Mouse (Mus musculus): ENCODE measurements around the gene RPS10-NUDT3. TPM values are rescaled to one million over a fixed set of nuclear protein-coding genes. Genes with fewer than 3 reads are reported as not detected.

Gene RPS10-NUDT3
- not detected in 2 replicates for polyA plus RNA-seq (2012; rRNA removed)

DNA sequence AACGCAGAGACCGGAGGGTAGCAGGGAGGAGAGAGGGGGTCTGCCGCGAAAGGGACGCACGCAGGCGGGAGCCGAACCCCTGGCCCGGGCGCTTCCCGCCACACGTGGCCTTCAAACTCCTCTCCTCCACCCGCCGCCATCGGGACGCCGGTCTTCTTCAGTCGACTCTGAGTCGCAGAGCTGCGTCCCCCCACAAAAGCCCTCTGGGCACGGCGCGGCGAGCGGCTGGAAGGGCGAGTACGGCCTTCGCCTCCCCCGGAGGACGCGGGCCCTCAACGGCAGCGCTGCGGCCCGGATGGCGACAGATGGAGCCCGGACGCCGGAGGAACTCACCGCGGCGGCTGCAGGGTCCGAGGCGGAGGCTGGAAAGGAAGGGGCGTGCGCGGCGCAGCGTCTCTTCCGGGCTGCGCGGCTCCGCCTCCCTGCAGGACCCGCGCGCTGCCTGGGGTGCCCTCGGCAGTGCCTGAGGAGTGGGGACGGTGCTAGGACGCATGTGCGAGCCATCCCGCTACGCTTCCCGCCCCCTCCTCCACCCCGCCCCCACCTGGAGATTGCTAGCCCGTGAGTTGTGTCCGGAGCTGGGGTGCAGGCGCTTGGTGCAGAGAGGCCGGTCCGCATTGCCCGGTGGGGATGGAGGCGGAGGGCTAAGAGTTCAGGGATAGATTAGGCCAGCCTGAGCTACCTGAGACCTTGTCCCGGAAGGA, at the start of gene RPS10-NUDT3:
Gene RPS10-NUDT3, minus strand, starts transcription at position 352 of the 704 bp plus-strand sequence.

DNA sequence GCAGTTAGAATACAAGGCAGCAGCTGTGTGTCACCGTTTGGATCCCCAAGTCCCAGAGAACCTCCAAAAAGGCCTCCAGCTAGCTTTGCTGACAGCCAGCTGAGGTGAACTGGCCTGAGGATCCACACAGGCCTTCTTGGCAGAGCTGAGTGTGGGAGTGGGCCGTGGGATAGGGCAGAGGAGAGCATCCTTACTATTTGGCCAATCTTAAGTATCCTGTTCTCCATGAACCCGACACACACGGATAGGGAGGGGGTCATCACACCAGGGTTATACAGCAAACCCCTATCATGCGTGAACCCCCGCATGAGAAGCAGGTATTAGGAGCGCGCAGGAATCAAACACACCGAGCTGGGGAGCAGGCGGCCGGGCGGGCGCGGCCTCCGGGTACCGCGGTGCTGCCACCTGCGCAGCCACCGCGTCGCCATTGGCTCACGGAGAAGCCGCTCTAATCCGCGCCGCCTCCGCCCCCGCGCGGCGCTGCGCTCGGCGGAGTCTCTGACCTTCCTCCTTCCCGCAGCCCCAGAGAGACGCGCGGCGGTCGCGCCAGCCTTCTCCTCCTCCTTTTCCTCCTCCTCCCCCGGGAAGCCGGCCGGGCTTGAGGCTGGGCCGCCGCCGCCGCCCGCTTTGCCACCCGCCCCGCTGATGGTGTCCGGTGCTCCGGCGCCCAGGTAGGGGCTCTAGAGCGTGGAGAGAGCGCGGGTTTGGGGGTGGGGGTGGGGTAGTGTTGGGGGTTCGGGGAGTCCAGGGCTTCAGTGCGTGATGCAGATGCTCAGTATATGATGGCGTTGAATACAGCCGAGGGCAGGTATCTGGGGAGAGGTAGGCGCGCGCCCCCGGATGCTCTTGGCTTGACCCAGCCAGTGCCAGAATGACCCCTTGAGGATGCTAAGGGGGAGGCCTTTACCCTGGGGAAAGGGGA, 20.3 kb upstream of the RPS10-NUDT3 start, which contains the start of gene Pacsin1:
Gene Pacsin1, plus strand, starts transcription at position 421 of the 922 bp plus-strand sequence.

DNA sequence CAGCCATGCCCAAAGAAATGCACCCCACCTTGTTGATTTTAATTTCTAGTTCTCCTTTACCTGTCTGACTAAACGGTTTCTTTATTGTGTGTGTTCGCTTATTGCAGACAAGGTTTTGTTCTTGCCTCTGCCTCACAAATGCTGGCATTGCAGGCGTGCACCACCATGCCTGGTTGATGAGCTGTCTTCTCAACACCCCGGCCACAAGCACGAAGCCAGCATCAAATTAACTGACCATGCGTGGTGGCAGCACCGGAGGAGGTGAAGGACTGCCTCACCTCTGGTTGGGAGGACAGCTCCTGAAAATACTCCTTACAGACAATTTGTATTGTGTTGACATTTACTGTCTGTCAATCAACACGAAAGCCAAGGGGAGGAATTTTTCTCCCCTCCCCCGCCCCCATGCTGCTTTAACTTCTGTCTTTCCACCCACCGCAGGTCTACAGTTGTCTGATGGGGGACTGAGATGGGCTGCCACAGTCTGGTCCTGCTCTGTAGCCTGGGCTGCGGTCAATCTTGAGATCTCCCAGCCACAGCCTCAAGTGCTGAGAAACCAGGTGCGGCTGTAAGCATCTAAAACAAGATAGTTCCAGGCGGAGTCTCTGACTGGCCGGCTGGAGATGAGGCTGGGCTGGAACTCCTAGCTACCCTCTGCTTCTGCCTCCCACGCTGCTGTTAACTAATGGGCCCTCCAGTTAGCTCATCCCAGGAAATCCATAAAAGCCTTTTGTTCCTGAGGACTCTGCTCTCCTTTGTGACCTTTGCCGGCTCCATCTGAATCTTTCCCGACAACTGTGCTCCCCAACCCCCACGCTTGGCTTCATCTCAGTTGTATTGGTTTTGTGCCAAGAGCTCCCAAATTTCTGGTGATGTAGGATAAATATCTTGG, 1.4 kb upstream of the RPS10-NUDT3 start, which contains the start of gene Rps10:
Gene Rps10, minus strand, starts transcription at position 538 of the 889 bp plus-strand sequence.

DNA sequence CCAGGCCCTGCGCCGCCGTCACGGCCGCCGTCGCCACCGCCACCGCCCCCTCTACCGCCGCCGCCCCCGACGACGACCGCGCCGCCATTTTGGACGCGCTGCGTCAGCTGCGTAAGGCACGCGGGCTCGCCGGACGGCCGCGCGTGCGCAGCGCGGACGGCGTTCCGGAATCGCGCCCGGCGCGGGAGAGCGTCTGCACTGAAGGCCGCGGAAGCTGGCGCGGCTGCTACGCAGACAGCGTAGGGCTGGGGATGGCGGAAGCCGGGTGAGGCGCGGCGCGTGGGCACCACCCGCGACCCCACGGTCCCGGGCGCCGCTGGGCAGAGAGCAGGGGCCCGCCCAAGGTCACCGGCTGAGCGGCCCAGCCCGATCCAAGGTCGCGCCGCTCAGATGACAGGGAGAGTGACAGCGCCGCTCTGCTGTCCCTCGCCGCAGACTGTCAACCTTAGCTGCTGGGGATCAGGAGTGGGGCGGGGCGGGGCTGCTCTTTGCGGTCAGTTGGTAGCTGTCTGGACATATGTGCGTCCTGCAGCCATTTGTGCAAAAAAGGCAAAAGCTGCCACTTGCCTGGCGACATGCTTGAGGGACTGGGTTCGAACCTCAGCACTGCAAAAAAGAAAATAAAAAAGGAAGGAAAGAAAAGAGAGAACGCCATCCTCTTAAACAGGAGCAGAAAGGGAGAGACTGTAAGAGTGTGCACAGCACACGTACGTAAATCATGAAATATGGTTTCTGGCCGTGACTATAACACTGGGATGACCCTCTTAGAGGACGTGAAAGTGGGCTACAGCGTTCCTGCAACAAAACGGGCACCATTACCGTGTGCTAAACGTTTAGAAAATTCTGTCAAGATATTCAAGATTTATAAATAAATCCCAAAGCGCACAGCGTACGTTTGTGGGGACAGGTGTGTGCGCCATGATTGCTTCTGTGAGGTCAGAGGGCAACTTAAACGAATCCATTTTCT, 11.4 kb downstream of the RPS10-NUDT3 start, which contains the start of gene Nudt3:
Gene Nudt3, minus strand, starts transcription at position 136 of the 967 bp plus-strand sequence.

DNA sequence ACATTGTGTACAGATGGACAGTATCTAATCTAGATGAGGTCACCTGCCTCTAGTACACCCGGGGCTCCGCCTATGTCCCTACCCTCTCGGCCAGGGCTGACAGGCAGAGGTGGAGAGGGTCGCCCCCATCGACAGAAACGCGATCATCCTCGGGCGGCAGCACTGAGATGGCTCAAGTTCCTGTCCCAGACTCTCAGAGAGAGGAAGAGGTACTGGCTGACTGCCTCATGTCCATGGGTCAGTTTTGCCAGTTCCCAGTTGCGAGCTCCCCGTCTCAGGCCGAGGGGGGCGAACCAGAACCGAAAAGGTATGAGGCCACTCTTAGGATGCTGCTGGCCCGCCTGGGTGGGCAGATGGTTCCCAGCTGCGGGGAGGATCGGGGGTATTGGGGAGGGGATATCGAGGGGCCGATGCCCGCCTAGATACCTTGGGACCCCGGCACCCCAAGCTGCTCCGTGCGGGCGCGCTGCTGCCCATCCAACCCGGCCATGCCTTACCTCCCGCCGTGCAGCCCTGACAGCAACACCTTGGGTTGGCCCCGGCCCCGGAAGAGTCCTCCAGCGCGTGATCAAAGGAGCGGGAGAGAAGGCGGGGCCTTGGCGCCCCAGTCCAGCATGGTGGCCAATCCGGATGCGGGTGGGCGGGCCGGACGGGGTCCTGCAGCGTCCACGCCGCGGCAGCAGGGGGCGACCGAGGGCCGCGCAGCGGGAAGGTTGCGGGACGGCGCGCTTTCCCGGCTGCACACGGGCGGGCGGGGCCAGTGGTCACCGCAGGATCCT, 69.7 kb downstream of the RPS10-NUDT3 start, which contains the start of gene AI413582:
Gene AI413582, minus strand, starts transcription at position 594 of the 779 bp plus-strand sequence.

DNA sequence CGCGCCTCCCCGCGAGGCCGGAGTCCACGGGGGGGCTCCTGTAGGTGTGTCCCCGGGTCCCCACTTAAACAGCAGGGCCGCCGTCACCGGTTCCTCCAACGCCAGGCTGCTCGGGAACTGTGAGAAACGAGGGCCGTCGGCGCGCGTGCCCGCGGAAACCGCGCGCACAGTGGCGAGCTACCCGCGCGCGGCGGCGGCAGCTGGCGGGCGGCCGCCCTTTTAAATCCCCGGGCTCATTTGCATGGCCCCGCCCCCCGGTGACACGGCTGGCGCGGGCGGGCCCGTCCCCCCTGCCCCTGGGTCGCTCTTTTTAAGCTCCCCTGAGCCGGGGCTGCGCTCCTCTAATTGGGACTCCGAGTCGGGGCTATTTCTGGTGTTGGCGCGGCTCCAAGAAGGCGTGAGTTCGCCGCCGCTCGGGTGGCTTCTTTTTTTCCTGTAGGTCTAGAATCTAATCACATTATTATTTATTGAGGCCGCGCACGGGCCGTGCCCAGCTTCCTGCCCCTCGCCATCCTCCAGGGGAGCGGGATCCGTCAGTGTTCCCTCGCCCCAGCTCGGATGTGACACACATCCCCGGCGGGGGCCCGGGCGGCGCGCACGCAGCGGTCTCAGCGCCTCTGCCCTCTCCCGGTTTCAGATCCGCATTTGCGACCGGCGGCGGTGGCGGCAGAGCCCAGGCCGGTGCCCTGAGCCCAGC, 78.6 kb downstream of the RPS10-NUDT3 start, which contains the start of gene Hmga1:
Gene Hmga1, plus strand, starts transcription at position 183 of the 697 bp plus-strand sequence.

Other genes with a start within 250 kb of the RPS10-NUDT3 start
- gene Grm4, start 113.8 kb downstream of the RPS10-NUDT3 start, polyA plus RNA-seq (2012; rRNA removed): 0.21 and 0.25 TPM in 2 replicates
- gene Hmga1, start 78.7 kb downstream of the RPS10-NUDT3 start, polyA plus RNA-seq (2012; rRNA removed): 33.4 and 65.8 TPM in 2 replicates
- gene AI413582, start 69.5 kb downstream of the RPS10-NUDT3 start, polyA plus RNA-seq (2012; rRNA removed): 52.0 and 62.4 TPM in 2 replicates
- 27.6 and 43.0 TPM in 2 replicates for gene Nudt3, start 11.7 kb downstream of the RPS10-NUDT3 start, polyA plus RNA-seq (2012; rRNA removed)
- gene Rps10, start 1.4 kb upstream of the RPS10-NUDT3 start, polyA plus RNA-seq (2012; rRNA removed): 612 and 799 TPM in 2 replicates
- gene Pacsin1, start 20.3 kb upstream of the RPS10-NUDT3 start, polyA plus RNA-seq (2012; rRNA removed): 0.52 and 0.73 TPM in 2 replicates
- 57.1 and 112 TPM in 2 replicates for gene Spdef, start 93.7 kb upstream of the RPS10-NUDT3 start, polyA plus RNA-seq (2012; rRNA removed)
- gene D17Wsu92e, start 185.4 kb upstream of the RPS10-NUDT3 start, polyA plus RNA-seq (2012; rRNA removed): 63.1 and 68.3 TPM in 2 replicates
- 65.4 and 93.7 TPM in 2 replicates for gene Snrpc, start 202.9 kb upstream of the RPS10-NUDT3 start, polyA plus RNA-seq (2012; rRNA removed)
- gene Uhrf1bp1, start 221.2 kb upstream of the RPS10-NUDT3 start, polyA plus RNA-seq (2012; rRNA removed): 1.7 and 2.3 TPM in 2 replicates

Measured in stomach, adult 2 months (tissue).